Mouse (Mus musculus) myocyte (in vitro differentiated cells): ENCODE results near the gene Ccdc60.

Source experiments
- CEBPB ChIP-seq: IDR thresholded peaks from 2 replicates; pipeline ENCODE4 v1.6.1; 2011; ENCODE audit warnings: mild to moderate bottlenecking, moderate library complexity; ENCODE audit not compliant: poor library complexity, insufficient read depth, severe bottlenecking
- E2F4 ChIP-seq: IDR thresholded peaks from one replicate; pipeline ENCODE4 v1.6.1; 2011; ENCODE audit warnings: mild to moderate bottlenecking, control low read depth, moderate library complexity; ENCODE audit not compliant: insufficient read depth
- POLR2A ChIP-seq: IDR thresholded peaks from one replicate; pipeline ENCODE4 v1.6.1; 2011; ENCODE audit warnings: low read depth, mild to moderate bottlenecking, control low read depth, moderate library complexity; ENCODE audit not compliant: insufficient read length
- POLR2AphosphoS2 ChIP-seq: IDR thresholded peaks from one replicate; pipeline ENCODE4 v1.6.1; 2011; ENCODE audit warnings: low read depth, control low read depth; ENCODE audit not compliant: insufficient read length
- USF1 ChIP-seq: IDR thresholded peaks from one replicate; pipeline ENCODE4 v1.6.1; 2011; ENCODE audit warnings: low read depth, mild to moderate bottlenecking, control low read depth, moderate library complexity

DNA sequence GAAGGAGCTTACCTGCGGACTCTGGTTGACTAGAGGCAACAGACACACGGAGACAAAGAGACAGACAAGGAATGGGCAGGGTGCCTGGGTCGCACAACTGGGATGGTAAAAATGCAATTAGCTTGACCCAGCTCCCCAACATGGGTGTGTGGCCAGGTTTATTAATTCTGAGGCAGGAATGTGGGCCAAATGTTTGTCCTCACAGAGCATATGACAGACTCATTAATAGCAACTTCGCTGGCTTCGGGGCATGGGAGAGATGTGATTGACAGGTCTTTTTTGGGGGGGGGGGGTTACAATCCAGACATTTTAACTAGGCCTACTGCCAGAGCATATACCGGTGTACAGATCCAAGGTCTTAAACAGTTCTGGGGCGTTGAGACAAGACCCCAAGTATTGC, 69.5 kb downstream of the Ccdc60 start:
- TF ChIP-seq POLR2A (no peak), CEBPB (no peak), USF1 (no peak), POLR2AphosphoS2 (no peak), E2F4 (no peak)
